Mouse (Mus musculus) MEL (cell line): ENCODE data around the gene Umad1. TPM values are rescaled to one million over a fixed set of nuclear protein-coding genes. Genes with fewer than 3 reads are reported as not detected.

Experiments used
- DNase-seq: peaks from one replicate; pipeline ENCODE4 v3.0.0; 2011; ENCODE audit warnings: low read depth, low spot score
- H3K27ac ChIP-seq: 2 replicates; pipeline ENCODE4 v1.5.1; 2012; ENCODE audit warnings: low read depth, mild to moderate bottlenecking, control low read depth, low read length, moderate library complexity; ENCODE audit not compliant: control insufficient read depth
- H3K27me3 ChIP-seq, 2 experiments: fragments of 150-350 bp in 1 of 2; sonication (generic) in 1 of 2; 2 replicates each; pipeline ENCODE4 v1.6.1; 2012; ENCODE audit warnings: low read length in 2 of 2, mild to moderate bottlenecking in 2 of 2, improper control_type of control experiment in 1 of 2, moderate library complexity in 1 of 2; ENCODE audit not compliant: insufficient read depth in 2 of 2, control insufficient read depth in 1 of 2
- H3K36me3 ChIP-seq, 2 experiments: 2 replicates each; pipeline ENCODE4 v1.6.1; 2012 to 2014; ENCODE audit warnings: low read length in 2 of 2, improper control_type of control experiment in 1 of 2, inconsistent platforms in 1 of 2, mild to moderate bottlenecking in 1 of 2; ENCODE audit not compliant: insufficient read depth in 2 of 2, control insufficient read depth in 1 of 2
- H3K4me1 ChIP-seq, 2 experiments: fragments of 150-350 bp in 1 of 2; sonication (generic) in 1 of 2; 2 replicates each; pipeline ENCODE4 v1.6.1; 2012; ENCODE audit warnings: low read length in 2 of 2, improper control_type of control experiment in 1 of 2, mild to moderate bottlenecking in 1 of 2; ENCODE audit not compliant: insufficient read depth in 2 of 2, control insufficient read depth in 1 of 2
- H3K4me3 ChIP-seq, 2 experiments: fragments of 150-350 bp in 1 of 2; sonication (generic) in 1 of 2; 2 replicates each; pipeline ENCODE4 v1.5.1; 2012; ENCODE audit warnings: low read depth in 2 of 2, low read length in 2 of 2, mild to moderate bottlenecking in 2 of 2, moderate library complexity in 2 of 2, control low read depth in 1 of 2, improper control_type of control experiment in 1 of 2; ENCODE audit not compliant: control insufficient read depth in 1 of 2, insufficient read depth in 1 of 2
- H3K79me2 ChIP-seq: 2 replicates; pipeline ENCODE4 v1.6.1; 2012; ENCODE audit warnings: mild to moderate bottlenecking, low read length, moderate library complexity; ENCODE audit not compliant: control insufficient read depth, poor library complexity, insufficient read depth
- H3K9ac ChIP-seq: 2 replicates; pipeline ENCODE4 v1.6.1; 2012; ENCODE audit warnings: low read depth, mild to moderate bottlenecking, control low read depth, low read length, moderate library complexity; ENCODE audit not compliant: control insufficient read depth, poor library complexity, severe bottlenecking
- H3K9me3 ChIP-seq: fragments of 150-350 bp; sonication (generic); replicated peaks from 2 replicates; pipeline ENCODE4 v1.6.1; 2012; ENCODE audit warnings: mild to moderate bottlenecking, low read length, improper control_type of control experiment, moderate library complexity; ENCODE audit not compliant: insufficient read depth
- BHLHE40 ChIP-seq: IDR thresholded peaks from 2 replicates; pipeline ENCODE4 v1.6.1; 2012; ENCODE audit warnings: low read depth, mild to moderate bottlenecking, inconsistent platforms, low read length, improper control_type of control experiment, borderline replicate concordance
- CHD1 ChIP-seq: IDR thresholded peaks from 2 replicates; pipeline ENCODE4 v1.6.1; 2012; ENCODE audit warnings: low read depth, mild to moderate bottlenecking, inconsistent platforms, low read length, improper control_type of control experiment
- CTCF ChIP-seq, 3 experiments: IDR thresholded peaks in 2 of 3; conservative IDR thresholded peaks in 1 of 3; 2 replicates each; pipeline ENCODE4 v1.5.1; 2011 to 2012; ENCODE audit warnings: low read length in 3 of 3, low read depth in 2 of 3, mild to moderate bottlenecking in 2 of 3, improper control_type of control experiment in 1 of 3, inconsistent platforms in 1 of 3, mixed read lengths in 1 of 3, moderate library complexity in 1 of 3; ENCODE audit not compliant: control insufficient read depth in 1 of 3, insufficient read depth in 1 of 3, poor library complexity in 1 of 3, severe bottlenecking in 1 of 3
- E2F4 ChIP-seq: IDR thresholded peaks from 2 replicates; pipeline ENCODE4 v1.6.1; 2011; ENCODE audit warnings: low read depth, low read length, improper control_type of control experiment, borderline replicate concordance
- ELF1 ChIP-seq: IDR thresholded peaks from 2 replicates; pipeline ENCODE4 v1.6.1; 2014; ENCODE audit warnings: low read depth, mild to moderate bottlenecking, inconsistent platforms, low read length, improper control_type of control experiment, moderate library complexity
- EP300 ChIP-seq, 2 experiments: IDR thresholded peaks; 2 replicates each; pipeline ENCODE4 v1.6.1; 2011; ENCODE audit warnings: improper control_type of control experiment in 2 of 2, low read length in 2 of 2, low read depth in 1 of 2, mild to moderate bottlenecking in 1 of 2
- ETS1 ChIP-seq: IDR thresholded peaks from 2 replicates; pipeline ENCODE4 v1.6.1; 2012; ENCODE audit warnings: low read depth, mild to moderate bottlenecking, inconsistent platforms, low read length, improper control_type of control experiment, moderate library complexity
- GATA1 ChIP-seq: IDR thresholded peaks from 2 replicates; pipeline ENCODE4 v1.6.1; 2011; ENCODE audit warnings: low read depth, low read length, improper control_type of control experiment
- HCFC1 ChIP-seq: IDR thresholded peaks from 2 replicates; pipeline ENCODE4 v1.6.1; 2012; ENCODE audit warnings: low read depth, mild to moderate bottlenecking, inconsistent platforms, low read length, improper control_type of control experiment, moderate library complexity
- KAT2A ChIP-seq: conservative IDR thresholded peaks from 2 replicates; pipeline ENCODE4 v1.6.1; 2012; ENCODE audit warnings: low read depth, low read length, improper control_type of control experiment, inconsistent platforms
- MAFK ChIP-seq: IDR thresholded peaks from 2 replicates; pipeline ENCODE4 v1.6.1; 2011; ENCODE audit warnings: low read depth, mild to moderate bottlenecking, low read length, improper control_type of control experiment, borderline replicate concordance
- MAX ChIP-seq: IDR thresholded peaks from 2 replicates; pipeline ENCODE4 v1.6.1; 2011; ENCODE audit warnings: low read length, improper control_type of control experiment
- MAZ ChIP-seq: IDR thresholded peaks from 2 replicates; pipeline ENCODE4 v1.6.1; 2012; ENCODE audit warnings: low read depth, mild to moderate bottlenecking, inconsistent platforms, low read length, improper control_type of control experiment
- NELFE ChIP-seq: IDR thresholded peaks from 2 replicates; pipeline ENCODE4 v1.6.1; 2011; ENCODE audit warnings: low read depth, low read length, improper control_type of control experiment
- NRF1 ChIP-seq: IDR thresholded peaks from 2 replicates; pipeline ENCODE4 v1.6.1; 2014; ENCODE audit warnings: low read depth, mild to moderate bottlenecking, inconsistent platforms, low read length, improper control_type of control experiment, moderate library complexity; ENCODE audit not compliant: poor library complexity, insufficient read depth, severe bottlenecking
- RAD21 ChIP-seq: IDR thresholded peaks from 2 replicates; pipeline ENCODE4 v1.6.1; 2011; ENCODE audit warnings: mild to moderate bottlenecking, low read depth, low read length, improper control_type of control experiment
- SIN3A ChIP-seq: IDR thresholded peaks from 2 replicates; pipeline ENCODE4 v1.6.1; 2012; ENCODE audit warnings: low read length, improper control_type of control experiment, inconsistent platforms
- SMC3 ChIP-seq: IDR thresholded peaks from 2 replicates; pipeline ENCODE4 v1.6.1; 2011; ENCODE audit warnings: low read depth, low read length, improper control_type of control experiment
- TAL1 ChIP-seq: IDR thresholded peaks from 2 replicates; pipeline ENCODE4 v1.6.1; 2012; ENCODE audit warnings: mild to moderate bottlenecking, inconsistent platforms, low read length, moderate library complexity, mixed read lengths
- ZC3H11A ChIP-seq: IDR thresholded peaks from 2 replicates; pipeline ENCODE4 v1.6.1; 2012; ENCODE audit warnings: low read depth, mild to moderate bottlenecking, inconsistent platforms, low read length, improper control_type of control experiment
- ZMIZ1 ChIP-seq: IDR thresholded peaks from 2 replicates; pipeline ENCODE4 v1.6.1; 2012; ENCODE audit warnings: low read depth, mild to moderate bottlenecking, inconsistent platforms, low read length, improper control_type of control experiment, moderate library complexity
- polyA plus RNA-seq, 2 experiments: library from polyadenylated mRNA; stranded (reverse) in 1 of 2; unstranded in 1 of 2; fragments of >175 nt in 1 of 2; fragments of >200 nt in 1 of 2; gene quantifications; 2 replicates each; pipeline versions ENCODE4 v1.2.1 to v1.2.4; 2012; ENCODE audit warnings: low replicate concordance in 2 of 2, low read depth in 1 of 2; ENCODE audit not compliant: insufficient read length in 2 of 2, insufficient read depth in 1 of 2, missing spikeins in 1 of 2
- total RNA-seq: library from RNA; depleted of rRNA; stranded (reverse); fragments of 300-350 nt; gene quantifications from 2 replicates; pipeline ENCODE4 v1.2.3, GENCODE M21; 2012

The Umad1 gene
- total and polyA plus RNA-seq, 3 experiments: 5.3 to 9.7 TPM; not detected in 1

GRCm38 (mm10) chr6:8276431-8276830 lies 17.3 kb downstream of the Umad1 start:
- no peaks in the 10 kb centered on the region for H3K79me2 ChIP-seq
- DNase-seq: peak; percentile 30
- H3K27me3 ChIP-seq: no peaks in the 10 kb centered on the region
- peaks cover 6 to 12% of the 10 kb centered on the region in 2 experiments for H3K4me1 ChIP-seq
- peaks cover 0 to 13% of the 10 kb centered on the region in 2 experiments; a peak in 2 of 4 replicates for H3K36me3 ChIP-seq
- no peak overlapping the region for H3K9ac ChIP-seq
- TF ChIP-seq KAT2A (no peak), TAL1 (no peak), ZC3H11A (no peak), ZMIZ1 (no peak), NELFE (no peak), SIN3A (no peak), RAD21 (no peak), E2F4 (no peak), EP300 (IDR thresholded peaks at IDR 0.05; ENCODE audit: low read depth in 1 of 2, low read length in 2 of 2) (peak in 1 of 2 experiments; percentile 13; a peak in 1 of 4 replicates), BHLHE40 (no peak), MAX (no peak), SMC3 (no peak), GATA1 (peak; percentile 77), ELF1 (no peak), ETS1 (peak; percentile 33; the same call in 1 of the 2 replicates), HCFC1 (no peak), CHD1 (no peak)
- TF ChIP-seq, all 39 proteins: peak for 3
- H3K4me3 ChIP-seq: no peak overlapping the region
- H3K9me3 ChIP-seq: no peaks in the 10 kb centered on the region
- H3K27ac ChIP-seq: no peak overlapping the region

- Histone ChIP-seq H3K4me1 (peaks cover 6 to 15% of the 10 kb centered on the region in 2 experiments), H3K79me2 (no peaks in the 10 kb centered on the region), H3K27ac (no peak overlapping the region), H3K9ac (no peak overlapping the region), H3K27me3 (no peaks in the 10 kb centered on the region), H3K9me3 (no peaks in the 10 kb centered on the region), H3K4me3 (no peak overlapping the region), H3K36me3 (peaks cover 0 to 18% of the 10 kb centered on the region in 2 experiments; a peak in 2 of 4 replicates)
- DNase-seq: peak; percentile 57
- TF ChIP-seq MAFK (peak; percentile 66; the same call in 1 of the 2 replicates), RAD21 (peak; percentile 34), ELF1 (no peak), ZC3H11A (peak; percentile 20; the same call in 1 of the 2 replicates), MAZ (0 out of 2 replicates have a peak, but pooled peaks have one; percentile 45), NRF1 (no peak), SMC3 (peak; percentile 48), CTCF (IDR thresholded peaks at IDR 0.05 in 2 of 3, conservative IDR thresholded peaks at IDR 0.05 in 1 of 3; ENCODE audit: control insufficient read depth in 1 of 3, insufficient read depth in 1 of 3, low read depth in 2 of 3, low read length in 3 of 3, poor library complexity in 1 of 3, severe bottlenecking in 1 of 3) (peak; percentile 39 to 62 (median 59); a peak in 5 of 6 replicates)
Observed at GRCm38 (mm10) chr6:8278426-8279002, 19.4 kb downstream of the Umad1 start.
